Mouse (Mus musculus) inflammation-experienced regulatory T-cells, adult 6 months (primary cell): Measurements from ENCODE around the gene Dio1. TPM values are rescaled to one million over a fixed set of nuclear protein-coding genes. Genes with fewer than 3 reads are reported as not detected.

Experiments used
- ATAC-seq: one replicate; pipeline ENCODE4 v1.8.0; 2017
- polyA plus RNA-seq, 3 experiments: library from polyadenylated mRNA; unstranded; fragments of 100-300 nt; shearing (Covaris generic); gene quantifications; one replicate each; pipeline ENCODE4 v1.2.1; 2017

Dio1 gene
- polyA plus RNA-seq = not detected

GRCm38 (mm10) chr4:107306966-107307365 is at the start of gene Dio1:
Dio1 (minus strand) TSS chr4:107307169.
- ATAC-seq = no peak

- no peak for ATAC-seq
Observed at GRCm38 (mm10) chr4:107354543-107354942, 47.6 kb upstream of the Dio1 start.

GRCm38 (mm10) chr4:107354126-107354525 is 47.2 kb upstream of the Dio1 start:
- no peak for ATAC-seq

GRCm38 (mm10) chr4:107353612-107354011 is 46.6 kb upstream of the Dio1 start:
- no peak for ATAC-seq

GRCm38 (mm10) chr4:107351368-107351767 is 44.4 kb upstream of the Dio1 start:
- ATAC-seq = no peak

- ATAC-seq = no peak
Observed at GRCm38 (mm10) chr4:107349311-107350008, 42.5 kb upstream of the Dio1 start.

- ATAC-seq = no peak
Observed at GRCm38 (mm10) chr4:107348529-107349310, 41.8 kb upstream of the Dio1 start.

- ATAC-seq = no peak
Observed at GRCm38 (mm10) chr4:107347221-107347620, 40.3 kb upstream of the Dio1 start.

- ATAC-seq = no peak
Observed at GRCm38 (mm10) chr4:107344612-107345011, 37.6 kb upstream of the Dio1 start.

GRCm38 (mm10) chr4:107341354-107341753 is 34.4 kb upstream of the Dio1 start:
- no peak for ATAC-seq

GRCm38 (mm10) chr4:107337455-107337854 is 30.5 kb upstream of the Dio1 start:
- ATAC-seq = no peak

- ATAC-seq = no peak
Observed at GRCm38 (mm10) chr4:107336356-107336755, 29.4 kb upstream of the Dio1 start.

GRCm38 (mm10) chr4:107333514-107333913 is 26.5 kb upstream of the Dio1 start:
- ATAC-seq = no peak

- no peak for ATAC-seq
Observed at GRCm38 (mm10) chr4:107328530-107328929, 21.6 kb upstream of the Dio1 start.

- no peak for ATAC-seq
Observed at GRCm38 (mm10) chr4:107323113-107323512, 16.1 kb upstream of the Dio1 start.

GRCm38 (mm10) chr4:107321041-107321440 is 14.1 kb upstream of the Dio1 start:
- no peak for ATAC-seq

- no peak for ATAC-seq
Observed at GRCm38 (mm10) chr4:107318646-107319045, 11.7 kb upstream of the Dio1 start.

GRCm38 (mm10) chr4:107314479-107314805 is 7.5 kb upstream of the Dio1 start:
- no peak for ATAC-seq

- ATAC-seq = peak; percentile 99
Observed at GRCm38 (mm10) chr4:107313690-107314478, 6.9 kb upstream of the Dio1 start, which contains the start of gene Yipf1. Yipf1 (plus strand) TSS chr4:107314363.

GRCm38 (mm10) chr4:107303531-107303930 is 3.4 kb downstream of the Dio1 start:
- no peak for ATAC-seq

- no peak for ATAC-seq
Observed at GRCm38 (mm10) chr4:107302832-107303231, 4.1 kb downstream of the Dio1 start.

GRCm38 (mm10) chr4:107302221-107302620 is 4.7 kb downstream of the Dio1 start:
- ATAC-seq = no peak

- ATAC-seq = no peak
Observed at GRCm38 (mm10) chr4:107300902-107301555, 5.9 kb downstream of the Dio1 start.
